Mouse (Mus musculus): Measurements from ENCODE around the gene Igsf10. TPM values are rescaled to one million over a fixed set of nuclear protein-coding genes. Genes with fewer than 3 reads are reported as not detected.

The Igsf10 gene
- total and polyA plus RNA-seq, 3 experiments = 0.68 to 2.4 (median 1.2) TPM

DNA sequence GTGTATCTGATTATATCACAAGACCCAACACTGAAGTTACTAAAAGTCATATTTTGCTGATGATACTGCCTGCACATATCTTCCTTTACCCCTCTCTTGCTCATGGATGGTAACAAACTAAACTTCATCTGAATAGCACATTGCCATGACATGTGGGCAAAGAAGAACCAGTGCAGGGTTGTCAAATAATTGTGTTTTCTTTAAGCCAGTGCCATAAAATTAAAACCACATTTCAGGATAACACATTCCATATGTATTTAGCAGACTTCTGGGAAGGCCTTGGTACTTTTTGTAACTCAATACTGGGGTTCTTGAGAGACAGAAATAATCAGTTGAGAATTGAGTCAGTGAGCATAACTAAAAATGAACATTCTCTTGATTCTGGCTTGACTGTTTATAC lies 15.9 kb upstream of the Igsf10 start:
- no peak for DNase-seq
- Histone ChIP-seq H3K27me3 (ENCODE audit: control insufficient read depth, insufficient read depth, low read length) (no peaks in the 10 kb centered on the region), H3K36me3 (ENCODE audit: control insufficient read depth, insufficient read depth, low read length) (no peaks in the 10 kb centered on the region), H3K4me3 (no peak overlapping the region), H3K4me1 (ENCODE audit: control insufficient read depth, insufficient read depth, low read length) (no peaks in the 10 kb centered on the region), H3K9ac (ENCODE audit: low read depth, low read length) (no peak overlapping the region), H3K79me2 (replicated peaks; ENCODE audit: control insufficient read depth, insufficient read depth, low read length) (no peaks in the 10 kb centered on the region), H3K27ac (no peak overlapping the region)
- intact Hi-C loops (cut with DNase I) = no loop called here
- TF ChIP-seq EP300 (IDR thresholded peaks at IDR 0.05; ENCODE audit: insufficient read depth, low read depth, low read length) (no peak), CTCF (IDR thresholded peaks at IDR 0.05) (no peak), POLR2A (IDR thresholded peaks at IDR 0.05; ENCODE audit: insufficient read depth, low read depth, low read length) (no peak)

DNA sequence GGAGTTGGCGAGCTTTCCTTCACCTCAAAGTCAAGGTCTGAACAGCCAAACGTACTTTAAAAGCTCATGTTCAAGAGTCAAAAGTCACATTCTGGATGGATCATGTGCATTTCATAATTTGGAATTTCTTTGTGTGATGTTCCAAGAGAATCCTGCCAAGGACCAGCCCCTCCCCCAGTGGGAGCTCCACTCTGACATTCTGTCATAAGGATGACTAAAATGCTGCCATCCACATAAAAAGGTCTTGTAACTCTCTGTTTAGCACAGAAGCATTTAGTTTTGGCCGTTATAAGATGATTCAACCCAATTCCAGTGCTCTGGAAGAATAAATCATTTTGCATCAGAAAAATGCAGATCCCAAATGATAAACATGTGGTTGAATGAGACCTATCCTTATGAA lies 10.0 kb upstream of the Igsf10 start:
- no peak overlapping the region for H3K9ac ChIP-seq (ENCODE audit: low read depth, low read length)
- H3K27ac ChIP-seq = no peak overlapping the region
- no peaks in the 10 kb centered on the region for H3K79me2 ChIP-seq (replicated peaks; ENCODE audit: control insufficient read depth, insufficient read depth, low read length)
- 81% methylated on average over 3 of the region's 3 CpGs for WGBS
- TF ChIP-seq POLR2A (IDR thresholded peaks at IDR 0.05; ENCODE audit: insufficient read depth, low read depth, low read length) (no peak), CTCF (IDR thresholded peaks at IDR 0.05) (no peak), EP300 (IDR thresholded peaks at IDR 0.05; ENCODE audit: insufficient read depth, low read depth, low read length) (no peak)
- H3K4me3 ChIP-seq = no peak overlapping the region
- H3K4me1 ChIP-seq (ENCODE audit: control insufficient read depth, insufficient read depth, low read length) = no peaks in the 10 kb centered on the region
- no peaks in the 10 kb centered on the region for H3K36me3 ChIP-seq (ENCODE audit: control insufficient read depth, insufficient read depth, low read length)
- H3K27me3 ChIP-seq (ENCODE audit: control insufficient read depth, insufficient read depth, low read length) = no peaks in the 10 kb centered on the region
- DNase-seq = no peak
- intact Hi-C loops (cut with DNase I) = no loop called here

DNA sequence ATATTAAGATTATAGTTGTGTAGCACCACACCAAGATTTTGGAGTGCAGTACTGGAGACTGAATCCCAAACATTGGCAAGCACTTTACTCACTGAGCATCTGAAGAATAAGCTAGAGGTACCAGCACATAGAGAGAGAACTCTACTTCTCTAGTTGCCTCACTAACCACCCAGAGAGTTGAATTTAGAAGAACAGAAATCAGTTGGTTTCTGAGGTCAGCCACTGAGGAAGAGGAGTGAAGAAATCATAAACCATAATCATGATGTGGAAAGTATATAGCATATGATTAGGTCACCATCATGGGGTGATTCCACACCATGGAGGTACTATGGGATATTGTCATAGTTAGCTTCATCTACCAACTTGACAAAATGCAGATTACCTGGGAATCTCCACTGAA lies 7.6 kb upstream of the Igsf10 start:
- intact Hi-C loops (cut with DNase I) = no loop called here
- Histone ChIP-seq H3K27ac (no peak overlapping the region), H3K36me3 (ENCODE audit: control insufficient read depth, insufficient read depth, low read length) (no peaks in the 10 kb centered on the region), H3K9ac (ENCODE audit: low read depth, low read length) (no peak overlapping the region), H3K79me2 (replicated peaks; ENCODE audit: control insufficient read depth, insufficient read depth, low read length) (no peaks in the 10 kb centered on the region), H3K4me3 (no peak overlapping the region), H3K4me1 (ENCODE audit: control insufficient read depth, insufficient read depth, low read length) (no peaks in the 10 kb centered on the region), H3K27me3 (ENCODE audit: control insufficient read depth, insufficient read depth, low read length) (no peaks in the 10 kb centered on the region)
- TF ChIP-seq EP300 (IDR thresholded peaks at IDR 0.05; ENCODE audit: insufficient read depth, low read depth, low read length) = no peak
- TF ChIP-seq POLR2A (IDR thresholded peaks at IDR 0.05; ENCODE audit: insufficient read depth, low read depth, low read length) = no peak
- no peak for TF ChIP-seq CTCF (IDR thresholded peaks at IDR 0.05)
- no peak for DNase-seq

DNA sequence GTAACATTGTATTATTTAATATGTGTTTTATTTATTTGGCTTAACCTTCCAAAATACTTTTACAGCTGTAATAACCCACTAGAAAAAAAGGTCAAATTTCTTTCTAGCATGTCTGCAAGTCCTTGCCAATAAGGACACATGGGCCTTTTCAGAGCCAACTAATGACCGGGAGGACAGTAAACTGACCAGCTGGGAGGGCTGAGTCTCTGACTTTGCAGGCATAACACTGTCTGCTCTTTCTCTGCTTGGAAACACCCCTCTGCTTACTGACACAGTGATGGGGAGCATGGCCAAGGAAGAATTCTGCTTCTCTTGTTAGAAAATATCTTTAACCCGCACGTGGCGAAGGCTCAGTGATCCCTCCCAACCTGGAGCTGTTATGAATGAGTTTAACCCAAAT lies 1.2 kb downstream of the Igsf10 start:
- 52% methylated on average over 4 of the region's 4 CpGs for WGBS
- no peaks in the 10 kb centered on the region for H3K27me3 ChIP-seq (ENCODE audit: control insufficient read depth, insufficient read depth, low read length)
- DNase-seq = peak; percentile 34 to 63
- no peak overlapping the region for H3K9ac ChIP-seq (ENCODE audit: low read depth, low read length)
- peaks cover 1% of the 10 kb centered on the region; the same call in 1 of the 2 replicates for H3K4me1 ChIP-seq (ENCODE audit: control insufficient read depth, insufficient read depth, low read length)
- TF ChIP-seq POLR2A (IDR thresholded peaks at IDR 0.05; ENCODE audit: insufficient read depth, low read depth, low read length) (no peak), CTCF (IDR thresholded peaks at IDR 0.05) (no peak), EP300 (IDR thresholded peaks at IDR 0.05; ENCODE audit: insufficient read depth, low read depth, low read length) (no peak)
- H3K79me2 ChIP-seq (replicated peaks; ENCODE audit: control insufficient read depth, insufficient read depth, low read length) = no peaks in the 10 kb centered on the region
- H3K4me3 ChIP-seq = peak overlapping the region; percentile 52; the same call in 1 of the 2 replicates
- no peaks in the 10 kb centered on the region for H3K36me3 ChIP-seq (ENCODE audit: control insufficient read depth, insufficient read depth, low read length)
- no peak overlapping the region for H3K27ac ChIP-seq
- intact Hi-C loops (cut with DNase I) = no loop called here

DNA sequence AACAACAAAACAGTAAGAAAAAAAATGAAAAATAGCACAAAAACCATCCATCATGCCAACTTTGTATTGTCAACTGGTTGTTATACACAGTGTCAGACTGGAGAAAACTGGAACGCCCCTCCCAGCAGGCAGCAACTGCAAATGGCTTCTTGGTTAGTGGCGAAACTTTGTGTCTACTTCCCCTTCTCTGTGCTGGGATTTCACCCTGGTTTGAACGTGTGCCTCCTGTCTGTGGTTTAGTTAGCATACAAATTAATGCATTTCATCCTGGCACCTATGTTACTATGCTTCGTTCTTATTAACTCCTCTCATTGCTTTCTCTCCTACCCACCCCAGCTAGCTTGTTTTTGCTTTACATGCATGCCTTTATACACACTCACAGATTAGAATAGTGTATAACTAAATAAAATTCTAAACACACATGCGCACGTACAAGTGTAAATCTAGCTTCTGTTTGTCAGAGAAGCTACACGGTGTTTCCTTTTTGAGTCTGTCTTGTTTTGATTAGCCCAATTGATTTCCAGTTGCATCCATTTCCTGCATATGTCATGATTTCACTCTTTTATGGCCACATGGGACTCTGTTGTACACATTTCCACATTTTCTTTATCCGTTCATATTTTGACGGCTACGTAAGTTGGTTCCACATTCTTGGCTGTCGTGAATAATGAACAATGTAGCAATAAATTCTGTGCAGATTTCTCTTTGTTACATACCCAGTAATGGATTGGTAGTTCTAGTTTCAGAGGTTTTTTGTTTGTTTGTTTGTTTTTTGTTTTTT lies 2.4 kb downstream of the Igsf10 start:
- no peaks in the 10 kb centered on the region for H3K27me3 ChIP-seq (ENCODE audit: control insufficient read depth, insufficient read depth, low read length)
- H3K27ac ChIP-seq = no peak overlapping the region
- H3K4me1 ChIP-seq (ENCODE audit: control insufficient read depth, insufficient read depth, low read length) = peaks cover 1% of the 10 kb centered on the region; the same call in 1 of the 2 replicates
- H3K4me3 ChIP-seq = no peak overlapping the region
- H3K79me2 ChIP-seq (replicated peaks; ENCODE audit: control insufficient read depth, insufficient read depth, low read length) = no peaks in the 10 kb centered on the region
- intact Hi-C loops (cut with DNase I) = no loop called here
- TF ChIP-seq EP300 (IDR thresholded peaks at IDR 0.05; ENCODE audit: insufficient read depth, low read depth, low read length) = no peak
- DNase-seq = no peak
- no peak overlapping the region for H3K9ac ChIP-seq (ENCODE audit: low read depth, low read length)
- no peaks in the 10 kb centered on the region for H3K36me3 ChIP-seq (ENCODE audit: control insufficient read depth, insufficient read depth, low read length)
- 61% methylated on average over 11 of the region's 11 CpGs for WGBS

DNA sequence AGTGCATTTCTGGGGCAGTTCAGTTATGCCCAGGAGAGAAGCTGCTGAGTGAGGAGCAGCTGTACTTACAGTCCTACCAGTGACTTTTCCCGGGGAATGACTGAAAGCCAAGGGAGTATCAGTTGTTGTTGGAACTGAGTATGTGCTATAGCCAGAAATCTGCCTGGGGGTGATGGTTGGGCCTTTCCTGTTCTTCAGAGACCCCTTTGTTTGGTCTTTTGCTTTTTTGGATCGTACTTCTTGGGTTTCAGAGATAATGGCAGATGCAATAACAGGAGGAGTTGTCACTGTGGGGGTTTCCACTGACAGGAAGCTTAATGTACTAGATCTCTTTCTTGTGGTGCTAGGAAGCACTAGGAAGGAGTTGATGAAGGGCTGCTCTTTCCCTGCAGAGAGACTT lies 15.7 kb downstream of the Igsf10 start:
- no peak overlapping the region for H3K27ac ChIP-seq
- DNase-seq = no peak
- intact Hi-C loops (cut with DNase I) = loop anchor here (10.0 kb wide), 1 partner anchor 416 kb away; no protein-coding TSS in a partner anchor
- no peaks in the 10 kb centered on the region for H3K27me3 ChIP-seq (ENCODE audit: control insufficient read depth, insufficient read depth, low read length)
- 60% methylated on average over 2 of the region's 2 CpGs for WGBS
- TF ChIP-seq EP300 (IDR thresholded peaks at IDR 0.05; ENCODE audit: insufficient read depth, low read depth, low read length) = no peak
- no peak for TF ChIP-seq POLR2A (IDR thresholded peaks at IDR 0.05; ENCODE audit: insufficient read depth, low read depth, low read length)
- no peak for TF ChIP-seq CTCF (IDR thresholded peaks at IDR 0.05)
- H3K4me1 ChIP-seq (ENCODE audit: control insufficient read depth, insufficient read depth, low read length) = no peaks in the 10 kb centered on the region
- no peak overlapping the region for H3K4me3 ChIP-seq
- H3K36me3 ChIP-seq (ENCODE audit: control insufficient read depth, insufficient read depth, low read length) = no peaks in the 10 kb centered on the region
- H3K9ac ChIP-seq (ENCODE audit: low read depth, low read length) = no peak overlapping the region
- H3K79me2 ChIP-seq (replicated peaks; ENCODE audit: control insufficient read depth, insufficient read depth, low read length) = no peaks in the 10 kb centered on the region
